Mouse (Mus musculus): Measurements from ENCODE around the gene Mlh1. TPM values are rescaled to one million over a fixed set of nuclear protein-coding genes. Genes with fewer than 3 reads are reported as not detected.

Gene Mlh1
- polyA plus RNA-seq, 1 experiment from 2014 or later, result 40.1 TPM

GRCm38 (mm10) chr9:111272356-111272755 is 765 bp upstream of the Mlh1 start:
- H3K27me3 ChIP-seq (ENCODE audit: control insufficient read depth, insufficient read depth, low read length), result no peaks in the 10 kb centered on the region
- 3% methylated on average over 19 of the region's 19 CpGs for whole genome bisulfite sequencing
- peak overlapping the region; percentile 87 for H3K9ac ChIP-seq (ENCODE audit: low read depth, low read length)
- no peaks in the 10 kb centered on the region for H3K9me3 ChIP-seq (ENCODE audit: control insufficient read depth, low read length)
- H3K4me3 ChIP-seq (ENCODE audit: low read length), result peak overlapping the region; percentile 87
- H3K27ac ChIP-seq (ENCODE audit: low read depth, low read length), result peak overlapping the region; percentile 95
- H3K36me3 ChIP-seq (ENCODE audit: control insufficient read depth, insufficient read depth, low read length), result peaks cover 21% of the 10 kb centered on the region; the same call in 1 of the 2 replicates
- peak overlapping the region; percentile 70 for H3K4me2 ChIP-seq (replicated peaks; ENCODE audit: low read depth, low read length)
- peaks cover 30% of the 10 kb centered on the region for H3K4me1 ChIP-seq (ENCODE audit: control insufficient read depth, insufficient read depth, low read length)
- ATAC-seq (ENCODE audit: low FRiP score, low TSS enrichment), result no peak

- peaks cover 30% of the 10 kb centered on the region for H3K4me1 ChIP-seq (ENCODE audit: control insufficient read depth, insufficient read depth, low read length)
- no peaks in the 10 kb centered on the region for H3K9me3 ChIP-seq (ENCODE audit: control insufficient read depth, low read length)
- under 1% methylated on average over 32 of the region's 32 CpGs for whole genome bisulfite sequencing
- H3K9ac ChIP-seq (ENCODE audit: low read depth, low read length), result peak overlapping the region; percentile 71
- peak overlapping the region; percentile 85 for H3K27ac ChIP-seq (ENCODE audit: low read depth, low read length)
- ATAC-seq (ENCODE audit: low FRiP score, low TSS enrichment), result peak; percentile 72
- H3K27me3 ChIP-seq (ENCODE audit: control insufficient read depth, insufficient read depth, low read length), result no peaks in the 10 kb centered on the region
- peak overlapping the region; percentile 87 for H3K4me3 ChIP-seq (ENCODE audit: low read length)
- H3K4me2 ChIP-seq (replicated peaks; ENCODE audit: low read depth, low read length), result peak overlapping the region; percentile 48
- H3K36me3 ChIP-seq (ENCODE audit: control insufficient read depth, insufficient read depth, low read length), result peaks cover 26% of the 10 kb centered on the region; the same call in 1 of the 2 replicates
These were observed 546 bp downstream of the Mlh1 start for GRCm38 (mm10) chr9:111271056-111271433.

GRCm38 (mm10) chr9:111270606-111271005 is 985 bp downstream of the Mlh1 start:
- Histone ChIP-seq H3K27ac (ENCODE audit: low read depth, low read length) (peak overlapping the region; percentile 85; the same call in 1 of the 2 replicates), H3K36me3 (ENCODE audit: control insufficient read depth, insufficient read depth, low read length) (peaks cover 25% of the 10 kb centered on the region; the same call in 1 of the 2 replicates), H3K27me3 (ENCODE audit: control insufficient read depth, insufficient read depth, low read length) (no peaks in the 10 kb centered on the region), H3K4me3 (ENCODE audit: low read length) (peak overlapping the region; percentile 87), H3K4me1 (ENCODE audit: control insufficient read depth, insufficient read depth, low read length) (peaks cover 30% of the 10 kb centered on the region), H3K9ac (ENCODE audit: low read depth, low read length) (peak overlapping the region; percentile 71; the same call in 1 of the 2 replicates), H3K4me2 (replicated peaks; ENCODE audit: low read depth, low read length) (peak overlapping the region; percentile 48), H3K9me3 (ENCODE audit: control insufficient read depth, low read length) (no peaks in the 10 kb centered on the region)
- no peak for ATAC-seq (ENCODE audit: low FRiP score, low TSS enrichment)
- WGBS, result 14% methylated on average over 5 of the region's 5 CpGs

- no peak overlapping the region for H3K27ac ChIP-seq (ENCODE audit: low read depth, low read length)
- peaks cover 32% of the 10 kb centered on the region for H3K36me3 ChIP-seq (ENCODE audit: control insufficient read depth, insufficient read depth, low read length)
- no peaks in the 10 kb centered on the region for H3K27me3 ChIP-seq (ENCODE audit: control insufficient read depth, insufficient read depth, low read length)
- no peaks in the 10 kb centered on the region for H3K9me3 ChIP-seq (ENCODE audit: control insufficient read depth, low read length)
- 0 out of 2 replicates have a peak, but pooled peaks cover 9% of the 10 kb centered on the region for H3K4me1 ChIP-seq (ENCODE audit: control insufficient read depth, insufficient read depth, low read length)
- no peak overlapping the region for H3K9ac ChIP-seq (ENCODE audit: low read depth, low read length)
- H3K4me2 ChIP-seq (replicated peaks; ENCODE audit: low read depth, low read length), result no peak overlapping the region
- WGBS, result 96% methylated on average over 2 of the region's 2 CpGs
- ATAC-seq (ENCODE audit: low FRiP score, low TSS enrichment), result no peak
- H3K4me3 ChIP-seq (ENCODE audit: low read length), result no peak overlapping the region
These were observed 3.6 kb downstream of the Mlh1 start for GRCm38 (mm10) chr9:111267998-111268397.

GRCm38 (mm10) chr9:111261356-111261755 is 10.2 kb downstream of the Mlh1 start:
- Histone ChIP-seq H3K9ac (ENCODE audit: low read depth, low read length) (no peak overlapping the region), H3K27me3 (ENCODE audit: control insufficient read depth, insufficient read depth, low read length) (no peaks in the 10 kb centered on the region), H3K4me2 (replicated peaks; ENCODE audit: low read depth, low read length) (no peak overlapping the region), H3K27ac (ENCODE audit: low read depth, low read length) (no peak overlapping the region), H3K36me3 (ENCODE audit: control insufficient read depth, insufficient read depth, low read length) (peaks cover 72% of the 10 kb centered on the region), H3K4me3 (ENCODE audit: low read length) (no peak overlapping the region), H3K9me3 (ENCODE audit: control insufficient read depth, low read length) (no peaks in the 10 kb centered on the region), H3K4me1 (ENCODE audit: control insufficient read depth, insufficient read depth, low read length) (no peaks in the 10 kb centered on the region)
- no peak for ATAC-seq (ENCODE audit: low FRiP score, low TSS enrichment)
- 85% methylated on average over 4 of the region's 4 CpGs for WGBS

- H3K27me3 ChIP-seq (ENCODE audit: control insufficient read depth, insufficient read depth, low read length), result no peaks in the 10 kb centered on the region
- no peak for ATAC-seq (ENCODE audit: low FRiP score, low TSS enrichment)
- no peaks in the 10 kb centered on the region for H3K9me3 ChIP-seq (ENCODE audit: control insufficient read depth, low read length)
- no peaks in the 10 kb centered on the region for H3K4me1 ChIP-seq (ENCODE audit: control insufficient read depth, insufficient read depth, low read length)
- no peak overlapping the region for H3K4me3 ChIP-seq (ENCODE audit: low read length)
- no peak overlapping the region for H3K9ac ChIP-seq (ENCODE audit: low read depth, low read length)
- H3K4me2 ChIP-seq (replicated peaks; ENCODE audit: low read depth, low read length), result no peak overlapping the region
- 13% methylated on average over 1 of the region's 1 CpGs for WGBS
- H3K36me3 ChIP-seq (ENCODE audit: control insufficient read depth, insufficient read depth, low read length), result peaks cover 75% of the 10 kb centered on the region
- H3K27ac ChIP-seq (ENCODE audit: low read depth, low read length), result no peak overlapping the region
These were observed 11.1 kb downstream of the Mlh1 start for GRCm38 (mm10) chr9:111260360-111260985.

GRCm38 (mm10) chr9:111252161-111252869 is 19.3 kb downstream of the Mlh1 start:
- no peaks in the 10 kb centered on the region for H3K9me3 ChIP-seq (ENCODE audit: control insufficient read depth, low read length)
- 73% methylated on average over 7 of the region's 7 CpGs for WGBS
- ATAC-seq (ENCODE audit: low FRiP score, low TSS enrichment), result no peak
- H3K4me1 ChIP-seq (ENCODE audit: control insufficient read depth, insufficient read depth, low read length), result no peaks in the 10 kb centered on the region
- H3K4me3 ChIP-seq (ENCODE audit: low read length), result no peak overlapping the region
- H3K27ac ChIP-seq (ENCODE audit: low read depth, low read length), result no peak overlapping the region
- H3K9ac ChIP-seq (ENCODE audit: low read depth, low read length), result no peak overlapping the region
- H3K4me2 ChIP-seq (replicated peaks; ENCODE audit: low read depth, low read length), result no peak overlapping the region
- H3K36me3 ChIP-seq (ENCODE audit: control insufficient read depth, insufficient read depth, low read length), result peaks cover 76% of the 10 kb centered on the region
- H3K27me3 ChIP-seq (ENCODE audit: control insufficient read depth, insufficient read depth, low read length), result no peaks in the 10 kb centered on the region

- peaks cover 66% of the 10 kb centered on the region for H3K36me3 ChIP-seq (ENCODE audit: control insufficient read depth, insufficient read depth, low read length)
- H3K4me3 ChIP-seq (ENCODE audit: low read length), result no peak overlapping the region
- H3K4me1 ChIP-seq (ENCODE audit: control insufficient read depth, insufficient read depth, low read length), result no peaks in the 10 kb centered on the region
- no peak for ATAC-seq (ENCODE audit: low FRiP score, low TSS enrichment)
- no peak overlapping the region for H3K27ac ChIP-seq (ENCODE audit: low read depth, low read length)
- no peak overlapping the region for H3K4me2 ChIP-seq (replicated peaks; ENCODE audit: low read depth, low read length)
- WGBS, result 77% methylated on average over 3 of the region's 3 CpGs
- no peak overlapping the region for H3K9ac ChIP-seq (ENCODE audit: low read depth, low read length)
- H3K27me3 ChIP-seq (ENCODE audit: control insufficient read depth, insufficient read depth, low read length), result no peaks in the 10 kb centered on the region
- H3K9me3 ChIP-seq (ENCODE audit: control insufficient read depth, low read length), result no peaks in the 10 kb centered on the region
These were observed 23.8 kb downstream of the Mlh1 start for GRCm38 (mm10) chr9:111247682-111248246.

- Histone ChIP-seq H3K9ac (ENCODE audit: low read depth, low read length) (no peak overlapping the region), H3K4me2 (replicated peaks; ENCODE audit: low read depth, low read length) (no peak overlapping the region), H3K4me3 (ENCODE audit: low read length) (no peak overlapping the region), H3K27ac (ENCODE audit: low read depth, low read length) (no peak overlapping the region), H3K36me3 (ENCODE audit: control insufficient read depth, insufficient read depth, low read length) (peaks cover 58% of the 10 kb centered on the region), H3K27me3 (ENCODE audit: control insufficient read depth, insufficient read depth, low read length) (no peaks in the 10 kb centered on the region), H3K4me1 (ENCODE audit: control insufficient read depth, insufficient read depth, low read length) (no peaks in the 10 kb centered on the region), H3K9me3 (ENCODE audit: control insufficient read depth, low read length) (no peaks in the 10 kb centered on the region)
- no peak for ATAC-seq (ENCODE audit: low FRiP score, low TSS enrichment)
- WGBS, result 84% methylated on average over 6 of the region's 6 CpGs
These were observed 26.0 kb downstream of the Mlh1 start for GRCm38 (mm10) chr9:111245546-111245945.

All from kidney, embryonic 14.5 days (tissue).